Mouse (Mus musculus): ENCODE results near the gene Gm13889.

Gene Gm13889

GRCm38 (mm10) chr2:93958216-93958615, 1.2 kb upstream of the Gm13889 start:
- no peak for DNase-seq (ENCODE audit: low spot score in 2 of 2)

DNA sequence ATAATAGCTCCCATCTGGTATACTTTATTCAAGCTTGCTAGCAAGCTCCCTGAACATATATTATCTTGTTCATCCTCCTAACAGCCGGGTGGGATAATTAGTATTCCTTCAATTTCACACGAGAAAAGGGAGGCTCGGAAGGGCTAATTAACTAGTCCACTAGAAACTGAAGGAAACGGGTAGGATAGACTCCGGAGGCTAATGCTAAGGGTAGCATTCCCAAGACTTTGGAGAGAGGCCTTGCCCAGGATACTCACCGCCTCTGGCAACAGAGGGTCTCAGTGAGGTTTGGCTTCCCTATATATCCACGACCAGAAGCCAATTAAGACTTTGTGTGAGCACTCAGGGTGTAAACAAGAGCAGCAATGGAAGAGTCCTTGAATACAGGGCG, 779 bp upstream of the Gm13889 start:
- no peak for DNase-seq (ENCODE audit: low spot score in 2 of 2)

DNA sequence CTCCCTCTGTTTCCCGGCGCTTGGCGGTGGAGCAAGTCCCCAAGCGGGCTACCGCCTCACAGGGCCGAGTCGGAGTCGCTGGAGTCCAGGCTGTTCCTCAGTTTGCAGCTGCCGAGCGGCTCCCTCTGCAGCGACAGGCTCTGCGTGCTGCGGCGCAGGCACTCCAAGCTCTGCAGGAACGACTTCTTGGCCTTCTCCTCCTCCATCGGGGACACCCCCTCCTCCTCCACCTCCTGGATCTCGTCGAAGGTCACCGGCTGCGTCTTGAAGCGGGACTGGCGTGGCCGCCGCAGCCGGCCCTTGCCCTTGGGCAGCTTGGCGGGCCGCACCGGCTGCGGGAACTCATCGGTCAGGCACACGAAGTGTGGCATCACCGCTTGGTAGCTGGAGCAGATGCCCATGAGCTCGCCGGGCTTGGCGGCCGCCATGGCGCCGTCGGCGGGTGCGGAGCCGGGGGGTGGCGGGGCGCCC, 635 bp downstream of the Gm13889 start:
- DNase-seq (ENCODE audit: low spot score in 2 of 2) = peak; percentile 59

DNA sequence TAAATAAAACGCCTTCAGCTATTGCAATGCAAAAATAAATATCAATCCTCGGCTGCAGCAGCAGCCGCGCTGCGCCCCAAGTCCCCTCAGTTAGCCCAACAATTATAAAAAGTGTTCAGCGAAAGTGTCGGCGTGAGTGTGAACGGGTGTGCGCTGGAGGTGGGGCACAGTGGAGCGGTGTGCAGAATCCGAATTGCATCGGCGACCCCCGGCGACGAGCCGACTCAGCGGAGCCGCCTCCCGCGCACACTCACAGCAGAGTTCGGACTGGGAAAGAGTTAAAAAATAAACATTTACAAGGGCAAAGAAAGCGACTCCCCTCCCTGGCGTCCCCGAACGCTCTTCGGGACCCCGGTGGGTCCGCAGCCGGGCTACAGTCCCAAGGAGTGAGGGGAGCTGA, 1.1 kb downstream of the Gm13889 start:
- no peak for DNase-seq (ENCODE audit: low spot score in 2 of 2)

GRCm38 (mm10) chr2:93954781-93955578, 2.0 kb downstream of the Gm13889 start:
- no peak for DNase-seq (ENCODE audit: low spot score in 2 of 2)

DNA sequence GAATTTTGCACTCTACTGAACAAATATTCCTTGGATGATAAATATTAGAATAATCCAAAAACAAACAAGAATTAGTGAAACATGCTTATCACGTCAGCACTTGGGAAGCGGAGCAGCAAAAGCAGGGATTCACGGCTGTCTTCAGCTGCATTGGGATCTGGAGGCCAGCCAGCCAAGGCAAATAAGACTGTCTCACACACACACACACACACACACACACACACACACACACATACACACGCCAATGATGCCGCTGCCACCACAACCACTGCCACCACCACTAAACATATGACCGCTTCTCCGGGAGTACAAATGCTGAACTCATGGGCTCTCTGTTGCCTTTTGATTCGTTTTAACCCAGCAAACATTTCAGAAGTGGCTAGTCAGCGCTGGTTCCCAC, 3.3 kb downstream of the Gm13889 start:
- DNase-seq (ENCODE audit: low spot score in 2 of 2) = no peak

GRCm38 (mm10) chr2:93946976-93947375, 10.0 kb downstream of the Gm13889 start:
- no peak for DNase-seq (ENCODE audit: low spot score in 2 of 2)

DNA sequence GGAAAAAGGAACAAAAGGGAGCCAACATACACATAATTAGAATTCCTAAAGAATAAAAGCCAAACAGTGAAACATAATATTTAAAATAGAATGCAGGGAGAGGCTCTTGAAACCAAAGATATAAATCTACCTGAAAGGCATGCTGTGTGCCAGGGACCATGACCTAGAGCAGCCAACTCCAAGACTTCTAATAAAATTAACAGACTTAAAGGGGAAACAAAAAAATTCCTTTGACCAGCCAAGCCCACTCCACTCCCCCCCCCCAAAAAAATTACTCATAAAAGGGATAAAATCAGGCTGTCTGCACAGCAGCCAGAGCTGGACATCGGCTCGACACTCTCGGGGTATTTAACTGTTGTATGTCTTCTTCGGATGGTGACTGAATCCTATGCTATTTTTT, 12.1 kb downstream of the Gm13889 start:
- no peak for DNase-seq (ENCODE audit: low spot score in 2 of 2)

- no peak for DNase-seq (ENCODE audit: low spot score in 2 of 2)
Observed at GRCm38 (mm10) chr2:93944099-93944498, 12.9 kb downstream of the Gm13889 start.

GRCm38 (mm10) chr2:93941670-93942069, 15.3 kb downstream of the Gm13889 start:
- DNase-seq (ENCODE audit: low spot score in 2 of 2) = no peak

DNA sequence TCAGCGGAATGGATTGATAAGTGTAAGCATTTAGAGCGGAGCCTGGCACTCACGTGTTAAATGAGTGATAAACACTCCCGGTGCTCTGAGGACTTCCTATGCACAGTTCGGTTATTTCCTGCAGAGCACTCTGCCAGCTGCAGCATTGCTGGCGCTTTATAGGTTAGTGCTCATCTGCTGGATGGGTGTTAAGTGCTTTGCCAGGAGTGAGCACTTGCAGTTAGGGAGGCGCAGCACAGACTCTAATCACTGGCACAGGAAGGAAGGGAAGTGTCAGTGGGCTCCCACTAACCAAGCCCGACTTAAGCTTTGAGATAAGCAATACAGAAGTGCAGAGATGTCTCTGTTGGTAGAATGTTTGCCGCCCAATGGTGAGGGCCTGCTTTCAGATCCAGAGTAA, 18.5 kb downstream of the Gm13889 start:
- no peak for DNase-seq (ENCODE audit: low spot score in 2 of 2)

- DNase-seq (ENCODE audit: low spot score in 2 of 2) = no peak
Observed at GRCm38 (mm10) chr2:93928866-93929265, 28.1 kb downstream of the Gm13889 start.

GRCm38 (mm10) chr2:93927701-93928437, 29.1 kb downstream of the Gm13889 start:
- DNase-seq (ENCODE audit: low spot score in 2 of 2) = peak in 1 of 2 experiments; percentile 42

DNA sequence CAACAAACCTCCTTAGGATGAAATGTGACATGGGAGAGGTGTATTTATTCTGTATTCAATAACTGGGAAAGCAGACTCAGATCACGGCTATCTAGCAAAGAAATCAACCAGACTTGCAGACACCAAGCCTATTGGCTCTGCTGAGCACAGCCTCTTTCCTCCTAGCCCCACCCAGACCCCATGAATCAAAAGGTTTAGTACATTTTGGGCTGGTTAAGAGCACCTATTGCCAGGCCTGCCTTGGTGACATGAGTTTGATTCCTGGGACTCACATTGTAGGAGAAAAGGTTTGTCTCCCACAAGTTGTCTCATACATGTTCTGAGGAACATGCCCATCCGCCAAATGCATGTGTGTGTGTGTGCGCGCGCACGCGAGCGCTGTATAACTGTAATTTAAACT, 30.9 kb downstream of the Gm13889 start:
- no peak for DNase-seq (ENCODE audit: low spot score in 2 of 2)

DNA sequence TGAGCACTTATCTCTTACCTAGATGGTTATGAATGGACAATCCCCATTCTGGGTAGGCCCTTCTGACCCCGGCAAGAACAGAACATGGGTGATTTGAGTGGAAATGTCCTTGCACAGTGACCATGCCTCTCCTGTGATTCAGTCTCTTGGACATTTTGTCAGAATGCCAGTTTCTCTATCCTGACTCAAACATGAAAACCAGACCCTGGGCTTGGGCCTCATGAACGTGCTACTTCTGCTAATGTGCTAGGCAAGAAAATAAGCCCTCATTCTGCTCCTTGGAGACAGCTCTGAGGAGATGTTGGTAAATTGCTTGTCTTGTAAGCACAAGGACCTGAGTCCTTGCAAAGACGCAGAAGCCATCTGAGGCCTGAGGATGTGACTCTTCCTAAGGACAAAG, 37.9 kb downstream of the Gm13889 start:
- DNase-seq (ENCODE audit: low spot score in 2 of 2) = no peak

DNA sequence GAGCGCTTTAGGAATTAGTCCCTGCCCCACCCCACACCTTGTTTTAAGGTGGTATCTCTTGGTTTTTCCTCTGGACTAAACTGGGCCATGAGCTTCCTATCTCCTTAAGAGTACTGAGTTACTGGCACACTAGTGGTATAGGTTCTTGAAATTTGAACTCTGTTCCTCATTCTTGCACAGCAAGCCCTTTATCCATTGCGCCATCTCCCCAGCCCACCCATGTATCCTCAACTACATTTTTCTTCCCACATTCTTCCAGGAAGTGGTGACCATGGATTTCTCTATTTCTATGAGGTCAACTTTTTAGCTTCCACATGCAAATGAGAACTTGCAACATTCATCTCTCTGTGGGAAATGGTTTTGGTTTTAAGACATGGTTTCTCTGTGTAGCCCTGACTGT, 43.4 kb downstream of the Gm13889 start:
- no peak for DNase-seq (ENCODE audit: low spot score in 2 of 2)

GRCm38 (mm10) chr2:93911942-93912341, 45.1 kb downstream of the Gm13889 start:
- no peak for DNase-seq (ENCODE audit: low spot score in 2 of 2)

- DNase-seq (ENCODE audit: low spot score in 2 of 2) = no peak
Observed at GRCm38 (mm10) chr2:93909716-93910115, 47.3 kb downstream of the Gm13889 start.

- DNase-seq (ENCODE audit: low spot score in 2 of 2) = no peak
Observed at GRCm38 (mm10) chr2:93907519-93908294, 49.3 kb downstream of the Gm13889 start.

GRCm38 (mm10) chr2:93906316-93906715, 50.7 kb downstream of the Gm13889 start:
- no peak for DNase-seq (ENCODE audit: low spot score in 2 of 2)

Data from right cerebral cortex, postnatal 36 days (tissue).